Mouse (Mus musculus) thymus, adult 2 months (tissue): ENCODE results near the gene Nfatc3.

Experiments
- CTCF ChIP-seq: fragments of 200-500 bp; IDR thresholded peaks from 2 replicates; pipeline ENCODE4 v1.5.1; 2012; ENCODE audit warnings: mild to moderate bottlenecking, control low read depth, low read length, moderate library complexity, borderline replicate concordance; ENCODE audit not compliant: control insufficient read depth, poor library complexity, insufficient read depth; ENCODE audit errors: extremely low read depth
- POLR2A ChIP-seq: fragments of 200-500 bp; IDR thresholded peaks from 2 replicates; pipeline ENCODE4 v1.6.1; 2012; ENCODE audit warnings: mild to moderate bottlenecking, low read length, control low read depth, moderate library complexity; ENCODE audit not compliant: control insufficient read depth, poor library complexity, insufficient read depth; ENCODE audit errors: extremely low read depth

DNA sequence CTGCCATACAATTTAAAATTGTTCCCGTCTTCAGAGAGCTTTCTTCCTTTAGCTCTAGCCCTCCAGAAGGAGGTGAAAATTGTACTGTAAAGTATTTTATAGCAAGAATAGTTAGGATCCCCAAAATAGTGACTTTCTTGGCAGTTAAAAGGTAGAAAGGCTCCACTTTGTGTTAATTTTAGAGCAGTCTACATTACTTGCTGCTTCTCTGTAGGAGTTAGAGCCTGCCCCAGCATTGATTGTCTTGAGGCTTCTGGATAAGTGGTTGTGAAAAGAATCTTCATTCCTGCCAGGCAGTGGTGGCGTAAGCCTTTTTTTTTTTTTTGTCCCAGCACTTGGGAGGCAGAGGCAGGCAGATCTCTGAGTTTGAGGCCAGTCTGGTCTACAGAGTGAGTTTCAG is 8.1 kb downstream of the Nfatc3 start:
- TF ChIP-seq CTCF = no peak
- no peak for TF ChIP-seq POLR2A
